ENCODE assay signal across 10 mouse cellular contexts in the genomic region with DNA sequence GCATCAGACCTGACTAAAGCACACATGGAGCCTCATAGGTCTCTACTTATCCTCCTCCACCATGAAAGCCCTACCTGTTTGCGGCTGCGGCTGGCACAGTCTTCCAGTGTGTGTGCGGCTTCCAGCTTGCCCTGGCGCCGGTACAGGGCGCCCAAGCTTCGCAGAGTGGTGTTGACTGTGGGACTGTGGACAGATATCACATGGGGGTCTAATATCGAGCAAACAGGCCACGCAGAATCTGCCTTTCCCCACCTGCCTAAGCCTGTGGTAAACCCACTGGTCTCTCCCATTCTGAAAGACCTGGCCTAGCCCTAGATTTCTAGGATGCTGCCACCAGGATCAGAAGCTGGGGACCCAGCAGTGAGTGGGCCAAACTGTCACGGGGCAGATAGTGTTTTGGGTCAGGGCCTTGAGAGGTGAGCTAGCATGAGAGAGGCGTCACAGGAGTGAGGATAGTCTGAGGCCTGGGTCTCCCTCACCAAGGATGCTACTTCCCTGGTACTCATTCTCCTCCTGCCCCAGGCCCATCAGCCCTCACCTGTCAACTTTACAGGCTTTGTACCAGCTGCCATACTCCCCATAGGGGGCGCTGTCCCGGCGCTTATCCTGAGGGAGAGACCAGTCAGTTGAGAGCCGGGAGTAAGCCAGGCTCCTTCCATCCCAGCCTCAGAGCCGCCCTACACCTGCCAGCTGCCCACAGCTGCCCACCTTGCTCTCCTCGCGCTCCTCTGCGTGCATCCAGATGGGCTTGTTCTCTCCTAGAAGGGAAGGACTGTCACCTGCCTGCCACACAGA. TPM values are rescaled to one million over a fixed set of nuclear protein-coding genes. Genes with fewer than 3 reads are reported as not detected.
DNase-seq lines count a peak whose midpoint lies in the region; TF ChIP-seq lines count a peak whose summit lies in the region.
"Had no signal": no experiment of that assay in that cellular context is flagged by ENCODE, and none has a peak within 500 bp of the region (broad histone marks: within the 10 kb centered on the region; RNA-seq: fewer than 3 reads in every experiment).

No protein-coding gene starts in this region.

- TF ChIP-seq EP300 in ES-Bruce4 (IDR thresholded peaks at IDR 0.05; ENCODE audit: insufficient read depth, low read depth, low read length) = no peak

- DNase-seq in adrenal gland, postnatal 14 days = peak; percentile 71
- no peak for DNase-seq in adrenal gland, adult 8-10 months
- peak; percentile 44 to 46 for DNase-seq in layer of hippocampus, postnatal 10 days (ENCODE audit: low spot score in 2 of 2)
- no peak for DNase-seq in layer of hippocampus, postnatal 25 days (ENCODE audit: extremely low spot score in 1 of 2, low spot score in 1 of 2)
- DNase-seq in kidney, postnatal 25 days = peak; percentile 33 to 42
- DNase-seq in frontal cortex, postnatal 10 days (ENCODE audit: low spot score in 2 of 2) = no peak
- no peak for DNase-seq in left cerebral cortex, adult 11 months (ENCODE audit: low spot score)

- TF ChIP-seq CTCF in ES-Bruce4 (IDR thresholded peaks at IDR 0.05; ENCODE audit: low read depth, low read length) = peak; percentile 72

- H3K36me3 ChIP-seq in ES-Bruce4 (ENCODE audit: control insufficient read depth, insufficient read depth, low read length, poor library complexity, severe bottlenecking) = no peaks in the 10 kb centered on the region

- H3K4me3 ChIP-seq in ES-Bruce4 (ENCODE audit: low read depth, low read length) = no peak overlapping the region
- H3K4me3 ChIP-seq: limb, embryonic 12.5 days had no signal

- H3K9ac ChIP-seq in ES-Bruce4 (ENCODE audit: low read depth, poor library complexity, severe bottlenecking) = no peak overlapping the region
- H3K9ac ChIP-seq: limb, embryonic 12.5 days had no signal

- TF ChIP-seq POLR2A in ES-Bruce4 (IDR thresholded peaks at IDR 0.05; ENCODE audit: insufficient read depth, low read length) = no peak

- no peaks in the 10 kb centered on the region for H3K9me3 ChIP-seq in ES-Bruce4 (replicated peaks; ENCODE audit: control insufficient read depth, insufficient read depth, low read length, poor library complexity, severe bottlenecking)
- H3K9me3 ChIP-seq: limb, embryonic 12.5 days had no signal

- H3K27ac ChIP-seq in ES-Bruce4 (ENCODE audit: insufficient read depth, low read length) = no peak overlapping the region
- H3K27ac ChIP-seq: limb, embryonic 12.5 days had no signal

- H3K4me1 ChIP-seq in ES-Bruce4 (ENCODE audit: control insufficient read depth, insufficient read depth, low read length) = no peaks in the 10 kb centered on the region

- no peaks in the 10 kb centered on the region for H3K27me3 ChIP-seq in ES-Bruce4 (ENCODE audit: control insufficient read depth, insufficient read depth, low read length, poor library complexity, severe bottlenecking)
- H3K27me3 ChIP-seq: limb, embryonic 12.5 days had no signal

RNA-seq across cellular contexts. Expression of gene Rab1b, which starts 3.0 kb away (rescaled TPM):
- 166 and 167 TPM in 2 replicates for total RNA-seq in adrenal gland, postnatal 14 days (2021)
- total RNA-seq in adrenal gland, adult 8-10 months (2022) = 100 to 1,000 TPM; 184 to 206 (median 197) TPM
- 100 to 1,000 TPM; 163 to 166 TPM for total RNA-seq in layer of hippocampus, postnatal 10 days (2021)
- total RNA-seq in layer of hippocampus, postnatal 25 days (2021) = 100 to 1,000 TPM; 173 TPM
- 70.5 and 75.3 TPM in 2 replicates for polyA plus RNA-seq in ES-Bruce4 (2011; ENCODE audit: insufficient read depth, insufficient read length, low read depth, missing spikeins)

RNA-seq across cellular contexts. Expression of gene Klc2, which starts 8.5 kb away (rescaled TPM):
- 34.9 and 37.7 TPM in 2 replicates for total RNA-seq in adrenal gland, postnatal 14 days (2021)
- total RNA-seq in adrenal gland, adult 8-10 months (2022) = 10 to 100 TPM; 54.5 to 66.9 (median 61.4) TPM
- 100 to 1,000 TPM; 170 to 176 TPM for total RNA-seq in layer of hippocampus, postnatal 10 days (2021)
- total RNA-seq in layer of hippocampus, postnatal 25 days (2021) = 100 to 1,000 TPM; 214 to 222 TPM
- polyA plus RNA-seq in ES-Bruce4 (2011; ENCODE audit: insufficient read depth, insufficient read length, low read depth, missing spikeins) = 24.5 and 24.7 TPM in 2 replicates

RNA-seq across cellular contexts. Expression of gene Cnih2, which starts 11.5 kb away (rescaled TPM):
- total RNA-seq in adrenal gland, postnatal 14 days (2021) = 3.1 and 3.9 TPM in 2 replicates
- 1 to 10 TPM; 1.5 to 3.2 (median 2.6) TPM for total RNA-seq in adrenal gland, adult 8-10 months (2022)
- total RNA-seq in layer of hippocampus, postnatal 10 days (2021) = 100 to 1,000 TPM; 743 to 783 TPM
- total RNA-seq in layer of hippocampus, postnatal 25 days (2021) = 100 to 1,000 TPM; 754 to 774 TPM
- polyA plus RNA-seq in ES-Bruce4 (2011; ENCODE audit: insufficient read depth, insufficient read length, low read depth, missing spikeins) = 3.3 and 3.7 TPM in 2 replicates

RNA-seq across cellular contexts. Expression of gene Yif1a, which starts 21.5 kb away (rescaled TPM):
- 80.4 and 84.7 TPM in 2 replicates for total RNA-seq in adrenal gland, postnatal 14 days (2021)
- total RNA-seq in adrenal gland, adult 8-10 months (2022) = 10 to 100 TPM; 58.5 to 79.0 (median 62.9) TPM
- 10 to 100 TPM; 24.7 to 29.9 TPM for total RNA-seq in layer of hippocampus, postnatal 10 days (2021)
- total RNA-seq in layer of hippocampus, postnatal 25 days (2021) = 10 to 100 TPM; 24.5 to 24.7 TPM
- 40.6 and 47.3 TPM in 2 replicates for polyA plus RNA-seq in ES-Bruce4 (2011; ENCODE audit: insufficient read depth, insufficient read length, low read depth, missing spikeins)

RNA-seq across cellular contexts. Expression of gene Tmem151a, which starts 24.5 kb away (rescaled TPM):
- 2.0 and 2.5 TPM in 2 replicates for total RNA-seq in adrenal gland, postnatal 14 days (2021)
- total RNA-seq in adrenal gland, adult 8-10 months (2022) = 1 to 10 TPM; 2.1 to 2.8 (median 2.6) TPM
- 10 to 100 TPM; 96.6 to 98.0 TPM for total RNA-seq in layer of hippocampus, postnatal 10 days (2021)
- total RNA-seq in layer of hippocampus, postnatal 25 days (2021) = 100 to 1,000 TPM; 131 to 138 TPM
- polyA plus RNA-seq in ES-Bruce4 (2011; ENCODE audit: insufficient read depth, insufficient read length, low read depth, missing spikeins) = 6.2 and 8.3 TPM in 2 replicates
- total RNA-seq: common myeloid progenitor, adult 5-6 weeks had no signal

Comparison
In these comparisons a context has a peak if more than half of its experiments do, and no peak if none do; other contexts are left out.
1. DNase-seq: peak in adrenal gland, postnatal 14 days (single experiment), layer of hippocampus, postnatal 10 days (2 of 2) and kidney, postnatal 25 days (2 of 2); none in adrenal gland, adult 8-10 months (single experiment), layer of hippocampus, postnatal 25 days (0 of 2), frontal cortex, postnatal 10 days (0 of 2) and left cerebral cortex, adult 11 months (single experiment).
2. RNA of gene Cnih2, which starts 11.5 kb away (total RNA-seq): 743 to 783 TPM in layer of hippocampus, postnatal 10 days and 754 to 774 TPM in layer of hippocampus, postnatal 25 days; 1.5 to 3.2 TPM in adrenal gland, adult 8-10 months and 3.1 to 3.9 TPM in adrenal gland, postnatal 14 days; every median in the first group is over 100 times any median in the second.